Mouse (Mus musculus) frontal cortex, postnatal 10 days (tissue): Measurements from ENCODE around the gene Map2k6.

ENCODE experiments used
- DNase-seq, 2 experiments: peaks; one replicate each; pipeline ENCODE4 v3.0.0; 2022; ENCODE audit warnings: low spot score in 2 of 2, mixed read lengths in 1 of 2

The Map2k6 gene

DNA sequence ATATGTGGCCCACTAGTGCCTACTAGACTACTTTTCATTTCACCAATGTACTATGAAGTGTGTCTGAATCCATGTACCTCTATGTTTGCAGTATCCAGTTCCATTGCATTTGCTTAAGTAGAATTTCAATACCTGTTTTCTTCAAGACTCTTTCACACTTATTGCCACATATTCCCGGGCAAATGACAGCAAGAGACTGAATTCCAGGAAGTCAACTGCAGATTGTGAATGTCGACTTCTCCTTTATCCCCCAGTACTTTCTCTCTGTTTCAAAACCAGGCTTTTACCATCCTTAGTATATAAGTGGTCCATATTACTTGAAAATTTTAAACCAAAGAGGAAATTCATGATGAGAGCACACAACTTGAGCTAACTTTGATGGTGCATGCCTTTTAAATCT, 4.7 kb downstream of the Map2k6 start:
- no peak for DNase-seq

DNA sequence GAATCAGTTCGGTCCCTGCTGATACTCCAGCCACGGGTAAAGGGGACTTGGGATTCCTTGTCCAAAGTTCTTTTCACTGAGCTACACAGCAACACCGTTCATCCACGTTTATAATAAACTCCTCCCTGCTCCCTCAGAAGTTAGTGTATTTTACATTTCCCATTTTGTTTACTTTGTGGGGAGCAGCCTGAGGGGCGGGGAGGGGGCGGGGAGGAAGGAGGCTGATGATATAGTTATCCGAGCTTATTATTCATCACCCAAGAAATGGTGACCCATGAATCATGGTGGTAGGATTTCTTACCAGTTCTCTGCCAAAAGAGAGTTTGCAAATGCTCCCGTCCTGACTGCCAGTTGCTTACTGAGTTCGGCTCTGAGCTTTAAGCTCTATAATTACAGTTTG, 6.7 kb downstream of the Map2k6 start:
- no peak for DNase-seq

DNA sequence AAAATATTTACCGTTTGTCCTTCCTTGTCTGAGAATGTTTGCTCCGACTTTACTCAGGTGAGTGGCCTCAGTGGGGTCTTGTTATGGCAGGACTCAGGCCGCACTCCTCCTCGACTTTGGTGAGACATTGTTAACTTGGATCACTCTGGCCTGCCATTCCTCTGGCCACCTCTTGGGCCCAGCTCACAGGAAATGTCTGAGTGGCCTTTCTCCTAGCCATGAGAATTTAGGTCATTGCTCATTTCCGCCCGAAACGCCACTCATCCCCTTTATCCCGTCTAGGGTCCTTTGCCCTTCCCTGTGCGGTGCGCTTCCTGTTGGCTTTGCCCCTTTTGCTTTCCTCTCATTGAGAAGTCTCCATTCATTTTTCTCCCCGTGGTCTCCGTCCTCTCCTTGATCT, 10.2 kb downstream of the Map2k6 start:
- DNase-seq, result no peak

DNA sequence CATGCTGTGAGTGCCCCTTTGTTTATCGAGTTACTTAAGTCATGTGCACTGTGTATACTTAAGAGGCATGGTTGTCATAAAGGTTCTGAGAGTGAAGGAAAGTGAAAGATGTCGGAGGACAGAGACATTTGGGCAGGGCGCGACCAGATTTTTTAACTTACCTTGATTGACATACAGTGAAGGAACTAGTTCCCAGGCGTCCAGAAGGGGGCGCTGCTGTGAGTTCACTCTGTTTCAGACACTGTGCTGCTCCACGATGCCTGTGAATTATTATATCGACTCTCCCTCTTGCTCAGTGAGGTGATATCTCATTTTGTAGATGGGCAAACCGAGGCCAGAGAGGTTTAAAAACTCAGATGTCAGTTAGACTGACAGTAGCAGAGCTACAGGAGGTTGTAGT, 10.9 kb downstream of the Map2k6 start:
- DNase-seq, result no peak

DNA sequence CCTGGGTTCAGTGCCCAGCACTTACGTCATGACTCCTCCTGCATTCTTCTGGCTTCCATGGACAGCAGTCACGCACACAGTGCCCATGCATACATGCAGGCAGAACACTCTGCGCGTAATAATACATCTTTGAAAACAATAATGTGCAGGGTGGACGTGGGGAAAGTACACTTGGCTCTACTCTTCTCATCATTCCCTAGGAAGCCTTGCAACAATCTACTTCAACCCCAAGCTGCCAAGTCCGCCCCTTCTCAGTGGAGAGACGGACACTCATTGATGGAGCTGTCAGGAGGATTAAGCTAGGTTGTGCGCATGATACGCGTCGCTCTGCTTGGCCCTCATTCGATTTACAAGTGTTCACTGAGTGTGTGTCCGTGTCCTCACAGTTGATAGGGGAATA, 12.7 kb downstream of the Map2k6 start:
- no peak for DNase-seq

DNA sequence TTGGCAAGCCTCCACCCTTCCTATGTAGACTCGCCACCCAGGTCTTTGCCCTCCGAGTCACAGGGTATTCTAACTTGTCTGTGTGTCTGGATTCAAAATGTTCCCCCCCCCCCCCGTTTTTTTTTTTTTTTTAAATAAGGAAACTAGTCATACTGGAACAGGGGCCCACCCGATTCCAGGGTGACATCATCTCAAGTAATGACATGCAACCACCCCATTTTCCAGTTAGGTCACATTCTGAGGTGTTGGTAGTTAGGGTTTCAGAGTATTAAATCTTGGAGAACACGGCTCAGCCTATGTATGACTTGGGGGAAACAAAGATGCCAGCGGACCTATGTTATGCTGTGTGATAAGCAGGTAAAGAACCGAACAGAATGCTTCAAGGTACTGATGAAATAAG, 15.3 kb downstream of the Map2k6 start:
- no peak for DNase-seq

DNA sequence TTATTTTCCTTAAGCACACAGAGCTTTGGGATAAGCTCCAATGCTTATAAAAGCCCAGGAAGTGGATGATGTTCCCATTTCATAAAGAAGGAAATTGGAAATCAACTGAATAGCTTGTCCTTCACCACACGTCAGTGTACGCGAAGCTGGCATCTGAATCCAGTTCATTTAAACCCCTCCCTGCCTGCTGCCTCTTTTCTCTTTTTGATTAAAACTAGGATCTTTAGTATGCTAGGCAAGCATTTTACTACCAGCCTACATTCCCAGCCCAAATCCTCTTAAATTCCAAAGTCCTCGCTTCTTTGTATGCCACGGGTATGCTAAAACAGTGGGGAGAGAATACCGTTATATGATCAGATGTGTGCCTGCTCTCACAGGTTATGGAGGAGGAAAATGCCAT, 17.8 kb downstream of the Map2k6 start:
- no peak for DNase-seq

DNA sequence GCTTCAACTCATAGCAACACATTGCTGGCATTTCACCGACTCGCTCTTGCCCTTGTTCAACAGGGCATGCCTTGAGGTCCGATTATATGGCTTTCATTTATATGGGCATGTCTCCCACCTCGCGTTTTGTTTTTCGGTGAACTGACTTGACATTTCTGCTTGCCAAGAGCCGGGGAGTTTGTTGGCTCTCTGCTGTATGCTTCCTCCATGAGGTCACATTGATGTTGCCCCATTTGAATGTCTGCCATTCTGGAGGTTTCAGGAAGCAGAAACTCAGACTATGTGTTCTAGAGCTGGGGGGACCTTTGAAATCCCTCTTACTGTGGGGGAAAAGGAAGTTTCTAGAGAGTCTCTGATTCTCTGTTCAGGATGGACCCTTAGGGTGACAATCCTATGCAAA, 21.5 kb downstream of the Map2k6 start:
- no peak for DNase-seq

DNA sequence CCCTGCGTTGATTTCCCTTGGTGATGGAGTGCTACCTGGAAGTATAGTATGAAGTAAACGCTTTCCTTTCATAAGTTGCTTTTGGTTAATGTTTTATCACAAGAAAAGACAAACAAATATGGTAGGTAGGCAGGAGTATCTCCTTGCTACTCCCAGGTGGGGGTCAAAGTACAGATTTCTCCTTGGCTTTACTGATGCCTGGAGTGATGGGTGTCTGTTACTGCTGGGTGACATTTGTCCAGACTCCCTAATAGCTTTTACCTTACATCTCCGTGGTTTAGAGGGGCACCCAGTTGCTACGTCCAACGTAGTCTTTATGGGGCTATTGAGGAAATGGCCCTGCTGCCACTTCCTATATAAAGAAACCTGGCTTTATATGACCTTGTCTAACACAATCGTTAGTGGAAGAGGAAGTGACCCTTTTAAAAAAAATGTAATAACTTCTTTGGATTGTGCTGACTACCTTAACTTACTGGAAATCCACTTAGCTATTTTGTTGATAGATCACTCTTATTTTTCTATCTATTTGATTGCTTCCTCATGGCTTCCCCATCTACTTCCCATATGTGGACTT, 27.7 kb downstream of the Map2k6 start:
- DNase-seq, result no peak

DNA sequence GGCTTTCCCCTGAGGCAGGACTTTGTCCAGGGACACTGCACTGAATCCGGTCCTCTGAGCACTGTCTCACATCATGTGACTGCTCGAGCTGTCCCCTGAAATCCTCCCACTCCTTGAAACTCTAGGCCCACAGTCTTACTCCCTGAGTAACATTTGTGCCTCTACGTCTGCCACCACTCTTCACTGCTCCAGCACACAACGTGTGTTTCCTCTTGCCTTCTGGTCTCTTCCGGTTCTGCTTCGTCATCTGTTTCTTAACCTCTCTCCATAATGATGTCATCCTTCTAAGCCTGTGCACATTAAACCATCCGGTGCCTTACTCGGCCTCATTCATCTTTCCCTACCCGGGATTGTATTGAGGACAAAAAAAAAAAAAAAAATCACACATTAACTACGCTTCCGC, 28.2 kb downstream of the Map2k6 start:
- DNase-seq, result no peak

DNA sequence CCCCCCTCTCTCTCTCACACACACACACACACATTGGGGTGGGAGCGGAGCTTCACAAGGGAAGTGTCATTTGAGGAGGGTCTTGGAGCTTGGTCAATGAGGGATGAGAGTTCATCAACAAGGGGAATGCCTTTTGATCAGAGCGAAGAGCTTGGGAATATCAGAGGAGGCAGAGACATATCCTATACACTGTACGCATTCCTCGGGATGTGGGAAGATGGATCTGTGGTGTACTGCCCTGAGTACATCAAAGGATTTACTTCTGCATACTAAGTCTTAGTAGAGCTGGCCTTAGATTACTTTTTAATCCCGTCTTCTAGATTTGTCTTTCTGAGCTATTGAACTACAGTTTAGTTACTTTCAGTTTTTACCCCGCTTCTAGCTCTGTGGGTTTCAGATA, 30.1 kb downstream of the Map2k6 start:
- no peak for DNase-seq

DNA sequence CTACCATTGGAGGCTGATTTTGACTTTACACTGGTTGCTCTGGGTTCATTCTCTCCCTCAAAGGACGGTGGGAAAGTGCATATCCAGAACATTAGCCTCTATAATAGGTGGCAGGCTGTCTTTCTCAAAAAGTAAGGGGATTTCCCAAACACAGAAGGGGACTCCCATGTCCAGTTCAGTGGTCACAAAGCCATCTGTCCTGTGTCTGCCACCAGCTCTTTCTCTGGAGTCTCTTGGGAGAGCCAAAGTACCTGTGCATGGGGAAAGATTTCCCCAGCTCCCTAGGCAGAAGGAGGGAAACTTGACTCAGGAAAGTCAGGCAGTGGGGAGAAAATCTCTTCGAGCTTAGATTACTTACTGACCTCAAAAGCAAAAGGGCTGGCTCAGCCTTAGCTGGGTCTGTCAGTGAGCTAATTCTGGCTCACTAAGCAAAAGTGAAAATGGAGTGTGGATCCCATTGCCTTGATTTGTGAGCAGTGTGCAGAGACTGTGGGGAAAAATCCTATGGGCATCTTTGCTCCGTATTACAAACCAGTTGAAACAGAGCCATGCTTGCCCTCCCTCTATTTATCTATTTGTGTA, 31.0 kb downstream of the Map2k6 start:
- no peak for DNase-seq

DNA sequence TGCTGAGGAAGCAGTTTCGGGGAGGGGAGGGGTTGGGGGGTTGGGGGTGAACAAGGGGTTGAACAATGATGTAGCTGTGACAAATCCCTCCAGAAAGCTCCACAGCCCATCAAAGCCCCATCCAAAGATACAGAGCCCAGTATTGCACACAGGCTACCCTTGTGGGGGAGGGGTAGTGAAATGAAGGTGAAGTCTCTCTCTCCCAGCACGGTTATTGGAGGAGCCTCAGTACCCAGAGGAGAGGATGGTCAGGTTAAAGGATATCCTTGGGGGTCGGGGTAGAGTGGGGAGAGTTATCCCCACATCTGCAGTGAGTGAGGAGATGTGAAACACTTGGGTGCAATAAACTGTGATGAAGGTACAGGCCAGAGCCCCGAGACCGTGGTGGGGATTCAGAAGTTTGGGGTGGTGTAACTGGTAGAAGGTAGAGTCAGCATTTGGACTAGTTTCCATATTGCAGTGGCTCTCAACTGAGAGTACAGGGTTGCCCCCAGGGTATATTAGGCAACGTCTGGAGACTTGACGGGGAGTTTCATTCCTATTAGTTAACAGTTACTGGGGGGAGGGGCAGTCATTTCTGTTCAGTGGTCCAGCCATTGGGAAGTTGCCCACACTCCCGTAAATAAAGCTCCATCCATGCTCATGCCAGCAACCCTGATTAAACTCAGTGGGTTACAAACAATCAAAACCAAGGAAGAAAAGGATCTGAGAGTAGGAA, 37.1 kb downstream of the Map2k6 start:
- DNase-seq, result no peak

DNA sequence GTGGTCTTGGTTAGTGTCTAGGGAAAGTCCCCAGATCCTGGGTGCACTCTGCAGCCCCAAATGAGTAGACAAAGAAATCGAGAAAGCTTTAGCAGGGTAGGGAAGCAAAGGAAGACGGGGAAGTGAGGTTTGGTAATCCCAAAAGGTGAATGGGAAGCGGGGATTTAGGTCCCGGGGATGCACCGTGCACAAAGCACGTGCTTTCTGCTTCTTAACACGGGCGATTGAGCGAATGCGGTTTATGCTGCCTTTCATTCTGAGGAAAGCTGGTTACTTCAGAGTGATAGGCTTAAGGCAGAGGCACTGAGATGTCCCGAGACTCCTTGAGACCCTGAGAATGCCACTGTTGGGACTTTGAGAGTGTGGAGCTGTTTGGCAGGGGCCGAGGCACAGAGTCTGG, 38.1 kb downstream of the Map2k6 start:
- DNase-seq, result no peak

DNA sequence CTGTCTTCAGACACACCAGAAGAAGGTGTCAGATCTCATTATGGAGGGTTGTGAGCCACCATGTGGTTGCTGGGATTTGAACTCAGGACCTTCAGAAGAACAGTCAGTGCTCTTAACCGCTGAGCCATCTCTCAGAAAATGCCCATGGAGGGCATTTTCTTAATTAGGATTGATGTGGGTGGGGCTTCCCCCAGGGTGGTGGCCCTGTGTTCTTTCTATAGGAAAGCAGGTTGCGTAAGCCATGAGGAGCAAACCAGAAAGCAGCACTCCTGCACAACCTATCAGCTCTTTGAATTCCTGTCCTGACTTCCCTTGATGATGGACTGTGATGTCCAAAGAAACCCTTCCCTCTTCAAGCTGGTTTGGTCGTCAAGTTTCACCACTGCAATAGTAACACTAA, 39.2 kb downstream of the Map2k6 start:
- no peak for DNase-seq

DNA sequence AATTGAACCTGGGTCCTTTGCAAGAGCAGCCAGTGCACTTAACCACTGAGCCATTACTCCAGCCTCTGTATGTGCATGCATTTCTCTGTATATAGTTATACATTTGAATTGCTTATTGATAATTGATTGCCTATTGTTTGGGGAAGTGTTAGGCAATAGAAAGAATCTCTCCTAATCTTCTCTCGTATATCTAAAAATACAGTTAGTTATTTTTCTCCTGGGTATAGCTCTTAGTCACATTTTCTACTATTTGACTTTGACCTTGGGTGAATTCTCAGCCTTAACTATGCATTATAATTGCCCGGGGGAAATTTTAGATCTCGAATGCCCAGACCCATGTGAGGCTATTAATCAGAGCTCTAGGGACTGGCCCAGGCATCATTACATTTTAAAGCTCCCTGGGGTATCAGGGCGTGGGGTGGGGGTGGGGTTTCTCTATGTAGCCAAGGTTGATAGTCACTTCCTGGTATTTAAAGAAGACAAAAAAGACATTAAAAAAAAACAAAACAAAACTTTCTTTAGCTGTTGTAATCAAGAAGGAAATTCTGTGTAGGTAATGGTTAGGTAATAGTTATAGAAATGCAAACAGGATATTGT, 39.9 kb downstream of the Map2k6 start:
- DNase-seq, result no peak

DNA sequence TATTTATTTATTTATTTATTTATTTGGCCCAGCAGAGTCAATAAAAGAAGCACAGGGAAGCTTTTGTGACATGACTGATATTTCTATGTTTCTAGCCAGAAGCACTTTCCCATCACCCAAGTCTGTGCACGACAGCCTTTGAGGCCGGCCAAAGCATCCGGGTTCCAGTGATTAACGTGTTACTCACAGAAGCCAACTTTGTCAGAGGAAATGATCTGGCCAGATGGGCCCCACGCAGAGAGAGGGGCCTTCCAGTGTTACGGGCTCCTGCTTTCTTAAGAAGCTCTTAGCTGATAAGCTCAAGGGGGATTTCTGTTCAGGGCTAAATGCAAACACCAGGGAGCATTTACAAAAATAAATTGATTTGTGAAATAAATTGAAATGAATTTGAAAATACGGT, 40.4 kb downstream of the Map2k6 start:
- DNase-seq, result no peak

DNA sequence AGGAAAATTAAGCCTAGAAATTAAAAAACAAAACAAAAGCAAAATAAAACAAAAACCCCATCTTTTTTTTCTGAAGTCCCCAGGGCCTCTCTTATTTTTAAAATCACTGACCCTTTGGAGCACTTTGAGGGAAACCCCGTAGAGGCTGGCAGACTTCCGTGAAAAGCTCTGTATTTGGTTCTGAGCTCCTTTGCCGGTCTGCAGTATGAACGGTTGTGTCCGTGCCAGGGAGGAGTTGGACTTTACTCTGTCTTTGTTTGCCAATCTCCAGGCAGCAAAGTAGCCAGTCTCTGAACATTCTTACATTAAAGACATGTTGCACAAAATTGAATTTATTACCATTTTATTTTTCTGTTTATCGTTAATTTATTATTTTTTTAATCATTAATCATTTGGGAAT, 45.7 kb downstream of the Map2k6 start:
- no peak for DNase-seq

DNA sequence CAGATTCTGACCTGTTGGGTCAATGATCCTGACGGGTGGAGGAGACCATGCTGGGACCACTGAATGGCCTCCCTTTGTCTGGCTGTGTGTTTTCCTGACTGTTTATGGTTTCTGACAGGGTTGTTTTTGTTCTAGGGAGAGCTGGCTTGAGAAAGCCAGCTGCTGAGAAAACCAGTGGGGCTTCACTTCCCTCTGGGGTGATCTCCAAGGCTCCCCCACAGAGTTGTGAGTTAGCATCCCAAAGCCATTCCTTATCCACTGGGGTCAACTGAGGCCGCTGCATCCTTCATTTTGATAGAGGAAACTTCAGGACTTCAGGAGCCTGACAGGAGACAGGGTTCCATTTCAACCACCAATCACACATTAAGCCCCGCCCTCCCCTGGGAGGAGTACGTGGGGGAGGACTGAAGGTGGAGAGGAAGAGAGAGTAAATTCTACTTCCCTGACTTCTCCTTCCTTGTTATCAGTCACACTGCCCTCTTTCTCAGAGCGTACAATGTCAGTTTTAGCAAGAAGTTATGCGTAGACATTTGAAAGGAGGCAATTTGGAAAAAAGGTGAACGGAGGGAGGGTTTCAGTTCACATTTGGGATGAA, 49.3 kb downstream of the Map2k6 start:
- DNase-seq, result no peak

DNA sequence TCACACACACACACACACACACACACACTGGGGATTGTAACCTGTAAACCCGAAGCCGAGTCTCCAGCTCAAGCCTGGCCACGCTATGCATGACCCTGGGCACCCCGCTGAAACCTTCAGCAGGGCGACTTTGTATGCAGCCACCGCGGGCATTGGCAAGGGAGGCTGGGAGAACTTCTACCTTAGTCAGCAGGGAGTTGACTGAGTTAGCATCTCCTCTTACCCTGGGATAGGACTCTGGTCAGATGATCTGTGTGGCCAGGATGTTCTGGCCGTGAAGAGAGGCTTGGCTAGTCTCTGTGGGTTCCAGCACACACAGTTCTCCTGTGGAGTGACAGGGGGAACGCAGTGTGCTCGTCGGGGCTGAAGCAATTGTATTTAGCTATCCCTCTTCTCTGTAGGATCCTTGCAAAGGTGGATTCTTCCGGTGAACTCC, 49.8 kb downstream of the Map2k6 start:
- DNase-seq, result no peak

DNA sequence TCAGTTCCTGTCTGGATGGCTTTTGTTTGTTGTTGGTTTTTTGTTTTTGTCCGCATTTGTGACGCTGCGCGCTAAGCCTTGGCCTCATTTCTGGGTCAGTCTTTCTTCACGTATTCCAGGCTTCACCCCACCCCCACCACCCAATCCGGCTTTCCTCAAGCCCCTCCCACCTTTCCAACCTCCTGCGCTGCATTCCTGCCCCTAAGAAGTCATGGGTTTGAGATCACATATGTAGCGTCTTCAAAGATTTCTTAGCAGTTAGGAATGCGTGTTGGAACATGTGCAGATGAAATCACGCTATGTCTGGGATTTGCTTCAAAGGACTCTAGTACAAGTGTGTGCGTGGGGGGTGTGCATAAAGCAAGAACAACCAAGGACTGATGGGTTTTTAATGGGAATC, 50.3 kb downstream of the Map2k6 start:
- DNase-seq, result no peak

DNA sequence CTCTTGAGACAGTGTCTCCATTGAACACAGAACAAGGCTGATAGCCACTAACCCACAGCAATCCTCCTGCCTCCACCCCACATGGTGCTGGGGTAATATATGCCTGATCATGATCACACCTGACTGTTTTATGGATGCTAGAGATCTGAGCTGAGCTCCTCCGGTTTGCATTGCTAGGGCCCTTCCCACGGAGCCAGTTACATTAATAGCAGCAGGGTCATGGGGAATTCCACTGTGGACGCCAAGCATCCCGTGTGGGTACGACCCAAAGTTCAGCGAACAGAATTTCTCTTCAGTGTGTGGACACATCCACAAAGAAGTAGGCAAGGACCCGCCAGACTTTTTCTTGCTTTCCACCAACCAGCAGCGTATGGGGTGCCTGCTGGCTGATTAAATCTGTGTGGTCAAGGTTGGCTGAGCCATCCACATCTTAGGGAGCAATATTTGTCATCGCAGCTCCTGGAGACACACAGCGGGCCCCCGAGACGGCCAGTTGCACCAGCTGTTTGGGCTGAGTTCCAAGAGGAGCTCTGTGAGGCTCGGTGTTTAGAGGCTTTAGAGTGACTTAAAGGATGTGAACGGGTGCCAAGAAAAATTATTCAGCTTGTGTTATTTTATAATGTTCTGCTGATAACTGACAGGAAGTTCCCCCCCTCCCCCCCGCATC, 51.3 kb downstream of the Map2k6 start:
- no peak for DNase-seq
